Mouse (Mus musculus) midbrain, postnatal 0 days (tissue): ENCODE results near the gene Dennd1a. TPM values are rescaled to one million over a fixed set of nuclear protein-coding genes. Genes with fewer than 3 reads are reported as not detected.

Experiments
- ATAC-seq: fragments of 200-750 bp; cut with Nextera tagmentation; 2 replicates; pipeline ENCODE4 v1.8.0; 2017; ENCODE audit warnings: moderate number of reproducible peaks, mild to moderate bottlenecking, moderate TSS enrichment, moderate library complexity; ENCODE audit not compliant: low FRiP score
- DNase-seq: peaks from one replicate; pipeline ENCODE4 v3.0.0-alpha.2; 2015; ENCODE audit warnings: low spot score
- H3K27ac ChIP-seq: fragments of 300-500 bp; sonication (generic); 2 replicates; pipeline ENCODE4 v1.5.1; 2014; ENCODE audit warnings: low read depth, mild to moderate bottlenecking, low read length, mixed read lengths
- H3K27me3 ChIP-seq: fragments of 300-500 bp; sonication (generic); 2 replicates; pipeline ENCODE4 v1.6.1; 2014; ENCODE audit warnings: low read length, control low read depth, mixed read lengths; ENCODE audit not compliant: insufficient read depth
- H3K36me3 ChIP-seq: fragments of 300-500 bp; sonication (generic); 2 replicates; pipeline ENCODE4 v1.6.1; 2014; ENCODE audit warnings: low read length, control low read depth, mixed read lengths; ENCODE audit not compliant: insufficient read depth
- H3K4me1 ChIP-seq: fragments of 300-500 bp; sonication (generic); 2 replicates; pipeline ENCODE4 v1.6.1; 2014; ENCODE audit warnings: mild to moderate bottlenecking, control low read depth, antibody characterized with exemption, low read length, mixed read lengths; ENCODE audit not compliant: insufficient read depth
- H3K4me2 ChIP-seq: fragments of 300-500 bp; sonication (generic); 2 replicates; pipeline ENCODE4 v1.6.1; 2014; ENCODE audit warnings: low read depth, mild to moderate bottlenecking, low read length, mixed read lengths; ENCODE audit not compliant: poor library complexity, severe bottlenecking
- H3K4me3 ChIP-seq: fragments of 300-500 bp; sonication (generic); 2 replicates; pipeline ENCODE4 v1.5.1; 2014; ENCODE audit warnings: low read depth, mild to moderate bottlenecking, low read length, moderate library complexity
- H3K9ac ChIP-seq: fragments of 300-500 bp; sonication (generic); replicated peaks from 2 replicates; pipeline ENCODE4 v1.6.1; 2014; ENCODE audit warnings: mild to moderate bottlenecking, low read length, moderate library complexity, mixed read lengths; ENCODE audit not compliant: poor library complexity, severe bottlenecking
- H3K9me3 ChIP-seq: fragments of 300-500 bp; sonication (generic); 2 replicates; pipeline ENCODE4 v1.6.1; 2016; ENCODE audit warnings: low read length, control low read depth
- CTCF ChIP-seq: IDR thresholded peaks from 2 replicates; pipeline ENCODE4 v1.5.1; 2016; ENCODE audit warnings: antibody characterized with exemption, mild to moderate bottlenecking
- WGBS: fragments of 180-500 bp; shearing (Covaris S2); extraction: QIAGEN DNeasy Blood & Tissue Kit; methylation state at CpG from one replicate; pipeline ENCODE4 v1.1.7; 2014; 5-methylcytosine and 5-hydroxymethylcytosine counted together
- polyA plus RNA-seq: library from polyadenylated mRNA; unstranded; fragments of >200 nt; fragmentation: Nextera tagmentation; extraction: Ambion mirVana; gene quantifications from 2 replicates; pipeline ENCODE4 v1.2.1, GENCODE M21; 2015
- total RNA-seq: library from RNA; depleted of rRNA; stranded (reverse); fragments of >200 nt; gene quantifications from 2 replicates; pipeline ENCODE4 v1.2.3, GENCODE M21; 2014

Gene Dennd1a
- total and polyA plus RNA-seq, 2 experiments from 2014 or later: 15.9 to 51.1 TPM

- Histone ChIP-seq H3K27ac (no peak overlapping the region), H3K27me3 (no peaks in the 10 kb centered on the region), H3K9me3 (no peaks in the 10 kb centered on the region), H3K36me3 (no peaks in the 10 kb centered on the region), H3K4me2 (no peak overlapping the region), H3K4me3 (no peak overlapping the region), H3K4me1 (peaks cover 2% of the 10 kb centered on the region; the same call in 1 of the 2 replicates), H3K9ac (no peak overlapping the region)
- DNase-seq: no peak
- 50% methylated on average over 1 of the region's 1 CpGs for WGBS
- TF ChIP-seq CTCF: no peak
- ATAC-seq: no peak
These were observed 247.6 kb downstream of the Dennd1a start for GRCm38 (mm10) chr2:38039621-38040020.

DNA sequence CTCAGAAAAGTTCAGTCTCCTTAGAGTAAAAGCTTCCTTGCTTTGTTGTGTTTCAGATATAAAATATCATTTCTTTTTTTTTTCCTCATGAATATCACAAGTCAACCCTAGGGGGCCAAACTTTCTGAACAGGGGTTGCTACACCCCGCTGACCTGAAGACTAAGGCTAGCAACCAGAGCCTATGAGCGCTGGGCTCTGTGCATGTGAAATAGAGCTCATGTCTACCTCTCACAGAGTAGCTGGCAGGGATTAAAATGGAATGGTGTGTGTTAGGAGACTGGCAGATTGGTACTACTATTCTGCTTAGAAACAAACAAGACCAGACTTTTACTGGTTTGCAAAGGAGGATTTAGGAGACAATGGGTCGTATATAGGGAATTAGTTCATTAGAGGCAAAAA lies 258.9 kb downstream of the Dennd1a start:
- no peaks in the 10 kb centered on the region for H3K4me1 ChIP-seq
- H3K27me3 ChIP-seq: no peaks in the 10 kb centered on the region
- H3K4me3 ChIP-seq: no peak overlapping the region
- H3K36me3 ChIP-seq: no peaks in the 10 kb centered on the region
- H3K9ac ChIP-seq: no peak overlapping the region
- DNase-seq: no peak
- no peak overlapping the region for H3K27ac ChIP-seq
- ATAC-seq: no peak
- H3K9me3 ChIP-seq: no peaks in the 10 kb centered on the region
- WGBS: 46% methylated on average over 3 of the region's 3 CpGs
- H3K4me2 ChIP-seq: no peak overlapping the region
- TF ChIP-seq CTCF: 0 out of 2 replicates have a peak, but pooled peaks have one; percentile 7

DNA sequence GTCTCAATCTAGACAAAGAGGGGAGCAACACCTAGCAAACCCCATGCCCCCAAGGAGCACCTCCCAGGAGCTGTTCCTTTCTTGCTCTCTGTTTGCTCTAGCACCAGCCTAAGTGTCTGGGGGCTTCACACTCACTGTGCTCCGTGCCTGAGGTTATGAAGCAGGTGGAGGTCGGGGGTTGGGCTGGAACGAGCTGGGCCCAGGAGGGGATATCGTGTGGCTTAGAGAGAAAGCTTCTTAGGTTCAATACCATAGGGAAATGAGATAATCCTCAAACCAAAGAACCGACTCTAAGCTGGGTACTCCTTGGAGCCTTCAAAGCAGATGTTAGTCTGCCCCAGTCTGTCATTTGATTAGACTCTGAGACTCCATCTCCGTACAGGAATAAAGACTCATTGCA lies 261.6 kb downstream of the Dennd1a start:
- Histone ChIP-seq H3K4me2 (no peak overlapping the region), H3K9ac (no peak overlapping the region), H3K9me3 (no peaks in the 10 kb centered on the region), H3K27ac (no peak overlapping the region), H3K4me3 (no peak overlapping the region), H3K27me3 (no peaks in the 10 kb centered on the region), H3K4me1 (no peaks in the 10 kb centered on the region), H3K36me3 (no peaks in the 10 kb centered on the region)
- no peak for TF ChIP-seq CTCF
- no peak for ATAC-seq
- DNase-seq: no peak
- 9% methylated on average over 6 of the region's 6 CpGs for WGBS

DNA sequence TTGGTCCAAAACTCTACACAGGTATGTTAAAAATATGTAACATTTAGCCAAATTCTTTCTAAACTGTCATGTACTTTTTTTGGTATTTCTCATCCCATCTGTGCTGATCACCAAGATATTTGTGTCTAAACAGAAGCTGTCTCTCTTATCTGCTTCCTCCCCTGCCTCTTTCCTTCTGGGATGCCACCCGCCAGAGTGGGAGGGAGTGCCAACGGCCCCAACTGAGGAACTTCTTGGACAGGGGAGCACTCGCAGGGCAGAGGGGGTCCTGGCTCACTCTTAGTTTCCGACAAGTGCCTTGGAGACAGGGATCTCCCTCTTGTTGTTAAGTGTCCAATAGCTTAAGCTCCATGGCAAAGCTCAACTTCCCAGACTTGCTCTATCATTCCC lies 263.5 kb downstream of the Dennd1a start:
- Histone ChIP-seq H3K4me3 (no peak overlapping the region), H3K4me2 (no peak overlapping the region), H3K27me3 (no peaks in the 10 kb centered on the region), H3K27ac (no peak overlapping the region), H3K4me1 (no peaks in the 10 kb centered on the region), H3K36me3 (no peaks in the 10 kb centered on the region), H3K9ac (no peak overlapping the region), H3K9me3 (no peaks in the 10 kb centered on the region)
- WGBS: 71% methylated on average over 4 of the region's 4 CpGs
- TF ChIP-seq CTCF: no peak
- ATAC-seq (no peak), DNase-seq (no peak)

GRCm38 (mm10) chr2:38023054-38023740 lies 264.0 kb downstream of the Dennd1a start:
- H3K4me3 ChIP-seq: no peak overlapping the region
- DNase-seq: no peak
- H3K27me3 ChIP-seq: no peaks in the 10 kb centered on the region
- no peaks in the 10 kb centered on the region for H3K4me1 ChIP-seq
- H3K27ac ChIP-seq: no peak overlapping the region
- no peak overlapping the region for H3K4me2 ChIP-seq
- H3K9ac ChIP-seq: no peak overlapping the region
- no peak for ATAC-seq
- no peak for TF ChIP-seq CTCF
- H3K36me3 ChIP-seq: no peaks in the 10 kb centered on the region
- H3K9me3 ChIP-seq: no peaks in the 10 kb centered on the region
- WGBS: 80% methylated on average over 9 of the region's 9 CpGs

GRCm38 (mm10) chr2:38021166-38021565 lies 266.0 kb downstream of the Dennd1a start:
- TF ChIP-seq CTCF: no peak
- no peak overlapping the region for H3K4me3 ChIP-seq
- H3K9ac ChIP-seq: no peak overlapping the region
- H3K4me1 ChIP-seq: no peaks in the 10 kb centered on the region
- no peaks in the 10 kb centered on the region for H3K27me3 ChIP-seq
- DNase-seq (no peak), ATAC-seq (no peak)
- WGBS: 63% methylated on average over 9 of the region's 9 CpGs
- H3K27ac ChIP-seq: no peak overlapping the region
- no peaks in the 10 kb centered on the region for H3K36me3 ChIP-seq
- H3K9me3 ChIP-seq: no peaks in the 10 kb centered on the region
- H3K4me2 ChIP-seq: no peak overlapping the region
